Comparison of ENCODE assay signal across 9 mouse cellular contexts in genomic region chr1:36073566-36073965, GRCm38 (mm10). TPM values are rescaled to one million over a fixed set of nuclear protein-coding genes. Genes with fewer than 3 reads are reported as not detected.
DNase-seq lines count a peak whose midpoint lies in the region; TF ChIP-seq lines count a peak whose summit lies in the region.
"Had no signal": no experiment of that assay in that cellular context is flagged by ENCODE, and none has a peak within 500 bp of the region (broad histone marks: within the 10 kb centered on the region; RNA-seq: fewer than 3 reads in every experiment).

No protein-coding gene starts in this region.

- no peak for TF ChIP-seq POLR2A in cerebellum, adult 2 months (IDR thresholded peaks at IDR 0.05; ENCODE audit: borderline replicate concordance, insufficient read depth, low read length)
- TF ChIP-seq POLR2A in myocyte (IDR thresholded peaks at IDR 0.05; ENCODE audit: insufficient read length, low read depth) = no peak

- peaks cover 99% of the 10 kb centered on the region for H3K79me2 ChIP-seq in myocyte (ENCODE audit: control insufficient read depth, insufficient read depth)

- H3ac ChIP-seq in myocyte (ENCODE audit: control insufficient read depth, insufficient read length) = no peak overlapping the region

- peak overlapping the region; percentile 5 for H3K4me3 ChIP-seq in cerebellum, adult 2 months (replicated peaks; ENCODE audit: insufficient read depth, low read depth, low read length)
- no peak overlapping the region for H3K4me3 ChIP-seq in myocyte
- H3K4me3 ChIP-seq: limb, embryonic 15.5 days had no signal

- H3K4me2 ChIP-seq in myocyte (ENCODE audit: low read depth) = peak overlapping the region; percentile 94

- H3K36me3 ChIP-seq in myocyte (ENCODE audit: control insufficient read depth, insufficient read depth) = peaks cover 5% of the 10 kb centered on the region

- 31% methylated on average over 8 of the region's 8 CpGs for WGBS in cerebellum, adult 2 months

- H3K27ac ChIP-seq in cerebellum, adult 2 months (ENCODE audit: insufficient read depth, low read length) = no peak overlapping the region
- H3K27ac ChIP-seq: limb, embryonic 15.5 days had no signal

- H3K4me1 ChIP-seq in cerebellum, adult 2 months (ENCODE audit: control insufficient read depth, insufficient read depth, low read length) = peaks cover 51% of the 10 kb centered on the region

- intact Hi-C loops in left cerebral cortex, postnatal 25 days (cut with DNase I) = no loop called here

- H3K27me3 ChIP-seq in cerebellum, adult 2 months (ENCODE audit: control insufficient read depth, insufficient read depth, low read length) = no peaks in the 10 kb centered on the region
- no peaks in the 10 kb centered on the region for H3K27me3 ChIP-seq in myocyte (ENCODE audit: control insufficient read depth, insufficient read depth, insufficient read length)
- H3K27me3 ChIP-seq: limb, embryonic 15.5 days had no signal

- peak in 1 of 2 experiments; percentile 51 for DNase-seq in cerebellum, adult 2 months
- DNase-seq in cerebellum, postnatal 36 days = no peak
- peak; percentile 40 for DNase-seq in kidney, adult 11 months
- DNase-seq in kidney, postnatal 14 days = no peak
- DNase-seq in kidney, postnatal 25 days = peak; percentile 44 to 68
- DNase-seq in left cerebral cortex, postnatal 25 days (ENCODE audit: low spot score in 2 of 2) = no peak
- no peak for DNase-seq in c-Kit-positive CD71-positive TER-119-positive erythroid progenitor cells, embryonic 14.5 days (ENCODE audit: low spot score)

- no peak for TF ChIP-seq CTCF in cerebellum, adult 2 months (IDR thresholded peaks at IDR 0.05; ENCODE audit: borderline replicate concordance, insufficient read depth, low read depth, low read length)

TF ChIP-seq in myocyte, 11 proteins besides CTCF, POLR2A, EP300 and RAD21:
- no peak for TF ChIP-seq MYOD1 (IDR thresholded peaks at IDR 0.05; ENCODE audit: control insufficient read depth in 1 of 3, insufficient read length in 2 of 3, low read depth in 2 of 3)
- no peak for TF ChIP-seq MYOG (IDR thresholded peaks at IDR 0.05; ENCODE audit: control insufficient read depth in 1 of 3, insufficient read depth in 1 of 3, insufficient read length in 2 of 3, low read depth in 2 of 3)
- no peak for TF ChIP-seq TCF3 (IDR thresholded peaks at IDR 0.05; ENCODE audit: insufficient read length, low read depth)
- no peak for TF ChIP-seq TCF12 (IDR thresholded peaks at IDR 0.05; ENCODE audit: insufficient read depth, poor library complexity, severe bottlenecking)
- TF ChIP-seq MAX (IDR thresholded peaks at IDR 0.05; ENCODE audit: low read depth) = no peak
- no peak for TF ChIP-seq CEBPB (IDR thresholded peaks at IDR 0.05; ENCODE audit: insufficient read depth, poor library complexity, severe bottlenecking)
- TF ChIP-seq POLR2AphosphoS2 (IDR thresholded peaks at IDR 0.05; ENCODE audit: insufficient read length, low read depth) = no peak
- TF ChIP-seq USF1 (IDR thresholded peaks at IDR 0.05; ENCODE audit: low read depth) = no peak
- TF ChIP-seq E2F4 (IDR thresholded peaks at IDR 0.05; ENCODE audit: insufficient read depth) = no peak
- no peak for TF ChIP-seq REST (IDR thresholded peaks at IDR 0.05; ENCODE audit: insufficient read depth, insufficient read length)
- no peak for TF ChIP-seq SRF (IDR thresholded peaks at IDR 0.05; ENCODE audit: control insufficient read depth, insufficient read length, low read depth)
TF ChIP-seq in myocyte: peak in this region for 0.

RNA-seq across cellular contexts. Expression of gene Hs6st1, which starts 5.4 kb away (rescaled TPM):
- 69.8 and 70.5 TPM in 2 replicates for polyA plus RNA-seq in cerebellum, adult 2 months (2012; rRNA removed)
- polyA plus RNA-seq in myocyte (2012; fragmentation: generic; extraction: Trizol) = 66.6 TPM
- 10 to 100 TPM; 57.7 to 57.9 TPM for total RNA-seq in left cerebral cortex, postnatal 25 days (2021)

Comparison
In these comparisons a context has a peak if more than half of its experiments do, and no peak if none do; other contexts are left out.
1. DNase-seq: peak in kidney, adult 11 months (single experiment) and kidney, postnatal 25 days (2 of 2); none in cerebellum, postnatal 36 days (0 of 2), kidney, postnatal 14 days (single experiment), left cerebral cortex, postnatal 25 days (0 of 2) and c-Kit-positive CD71-positive TER-119-positive erythroid progenitor cells, embryonic 14.5 days (single experiment).